ENCODE assay signal across 9 mouse cellular contexts in the genomic region with DNA sequence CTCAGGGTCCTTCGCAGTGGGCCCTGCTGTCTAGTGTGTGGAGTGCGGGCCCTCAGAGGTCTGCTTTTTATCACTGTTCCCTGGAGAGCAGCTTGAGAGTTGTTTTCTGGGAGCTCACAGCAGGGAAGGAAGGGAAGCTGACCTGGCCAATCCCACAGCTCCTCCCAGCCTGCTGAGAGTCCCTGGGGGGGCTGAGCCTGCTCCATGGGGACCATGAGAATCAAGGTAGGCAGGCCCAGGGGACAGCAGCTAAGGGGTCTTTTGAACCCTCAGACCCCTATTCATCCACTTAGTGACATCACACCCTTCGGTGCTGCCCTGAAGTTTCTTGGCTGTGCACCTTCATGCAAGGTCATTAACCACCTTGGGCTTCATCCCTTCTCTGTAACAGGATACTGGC. TPM values are rescaled to one million over a fixed set of nuclear protein-coding genes. Genes with fewer than 3 reads are reported as not detected.
DNase-seq lines count a peak whose midpoint lies in the region; ATAC-seq lines count a peak whose summit lies in the region.
"Had no signal": no experiment of that assay in that cellular context is flagged by ENCODE, and none has a peak within 500 bp of the region (broad histone marks: within the 10 kb centered on the region; RNA-seq: fewer than 3 reads in every experiment).

TSS of gene Dand5 (minus strand) at position 101 of the 400 bp plus-strand sequence.

- no peak for DNase-seq in adrenal gland, postnatal 25 days
- DNase-seq in adrenal gland, postnatal 4 days (ENCODE audit: low spot score in 2 of 2) = no peak
- no peak for DNase-seq in lung, postnatal 14 days
- DNase-seq in urinary bladder, postnatal 10 days (ENCODE audit: low spot score) = no peak
- no peak for DNase-seq in lung, postnatal 4 days
- DNase-seq: lung, postnatal 36 days had no signal

- no peaks in the 10 kb centered on the region for H3K9me3 ChIP-seq in lung, embryonic 15.5 days
- H3K9me3 ChIP-seq in limb, embryonic 12.5 days = no peaks in the 10 kb centered on the region
- no peaks in the 10 kb centered on the region for H3K9me3 ChIP-seq in stomach, embryonic 16.5 days (replicated peaks; ENCODE audit: control insufficient read depth, low read length)

- 48% methylated on average over 3 of the region's 3 CpGs for WGBS in lung, embryonic 15.5 days
- WGBS in limb, embryonic 12.5 days = 24% methylated on average over 3 of the region's 3 CpGs
- WGBS in stomach, embryonic 16.5 days = 47% methylated on average over 3 of the region's 3 CpGs

- no peaks in the 10 kb centered on the region; the same call in 1 of the 2 replicates for H3K27me3 ChIP-seq in lung, embryonic 15.5 days
- H3K27me3 ChIP-seq in limb, embryonic 12.5 days = peaks cover 9% of the 10 kb centered on the region; the same call in 1 of the 2 replicates
- no peaks in the 10 kb centered on the region for H3K27me3 ChIP-seq in stomach, embryonic 16.5 days (ENCODE audit: control insufficient read depth, insufficient read depth, low read length)

- H3K4me2 ChIP-seq in lung, embryonic 15.5 days = peak within 1 kb of the TSS; percentile 44
- peak within 1 kb of the TSS; percentile 57 for H3K4me2 ChIP-seq in limb, embryonic 12.5 days
- H3K4me2 ChIP-seq in stomach, embryonic 16.5 days (ENCODE audit: low read depth, low read length) = peak within 1 kb of the TSS; percentile 42

- no peak within 1 kb of the TSS for H3K27ac ChIP-seq in lung, embryonic 15.5 days
- H3K27ac ChIP-seq in limb, embryonic 12.5 days = no peak within 1 kb of the TSS; the same call in 1 of the 2 replicates
- no peak within 1 kb of the TSS for H3K27ac ChIP-seq in stomach, embryonic 16.5 days (ENCODE audit: low read length)

- ATAC-seq in lung, embryonic 15.5 days (ENCODE audit: borderline replicate concordance, extremely low read depth, low FRiP score, low TSS enrichment) = no peak
- ATAC-seq in limb, embryonic 12.5 days (ENCODE audit: insufficient number of reproducible peaks, insufficient read depth, low FRiP score, low TSS enrichment, low read depth) = no peak
- no peak for ATAC-seq in stomach, embryonic 16.5 days (ENCODE audit: insufficient read depth, low FRiP score)

- H3K4me3 ChIP-seq in lung, embryonic 15.5 days = no peak within 1 kb of the TSS
- H3K4me3 ChIP-seq in limb, embryonic 12.5 days (replicated peaks) = peak within 1 kb of the TSS; percentile 23
- H3K4me3 ChIP-seq in stomach, embryonic 16.5 days (replicated peaks; ENCODE audit: low read length) = peak within 1 kb of the TSS; percentile 20; the same call in 1 of the 2 replicates

- no peak within 1 kb of the TSS for H3K9ac ChIP-seq in lung, embryonic 15.5 days
- H3K9ac ChIP-seq in limb, embryonic 12.5 days (replicated peaks) = 0 out of 2 replicates have a peak within 1 kb of the TSS, but pooled peaks have one; percentile 24
- H3K9ac ChIP-seq in stomach, embryonic 16.5 days (ENCODE audit: low read length) = peak within 1 kb of the TSS; percentile 51; the same call in 1 of the 2 replicates

- no peaks in the 10 kb centered on the region for H3K36me3 ChIP-seq in lung, embryonic 15.5 days
- H3K36me3 ChIP-seq in limb, embryonic 12.5 days = no peaks in the 10 kb centered on the region
- no peaks in the 10 kb centered on the region for H3K36me3 ChIP-seq in stomach, embryonic 16.5 days (ENCODE audit: control insufficient read depth, insufficient read depth, low read length)

- peaks cover 13% of the 10 kb centered on the region; the same call in 1 of the 2 replicates for H3K4me1 ChIP-seq in lung, embryonic 15.5 days
- H3K4me1 ChIP-seq in limb, embryonic 12.5 days (replicated peaks) = peaks cover 10% of the 10 kb centered on the region; the same call in 1 of the 2 replicates
- H3K4me1 ChIP-seq in stomach, embryonic 16.5 days (ENCODE audit: control insufficient read depth, insufficient read depth, low read length) = peaks cover 3% of the 10 kb centered on the region

RNA-seq across cellular contexts. Expression of gene Dand5, which starts in this region (rescaled TPM):
- total RNA-seq in adrenal gland, postnatal 25 days (2021) = 11.2 and 11.6 TPM in 2 replicates
- total RNA-seq in adrenal gland, postnatal 4 days (2021) = 1 to 10 TPM; 5.7 to 6.7 TPM
- 6.0 and 6.3 TPM in 2 replicates for polyA plus RNA-seq in lung, embryonic 15.5 days (2015; fragmentation: Nextera tagmentation; extraction: Ambion mirVana)
- polyA plus RNA-seq in limb, embryonic 12.5 days (2016; fragmentation: Nextera tagmentation; extraction: Ambion mirVana) = 4.1 and 5.1 TPM in 2 replicates
- polyA plus RNA-seq in stomach, embryonic 16.5 days (2015; fragmentation: Nextera tagmentation; extraction: Ambion mirVana) = 6.0 and 7.2 TPM in 2 replicates
